Mouse (Mus musculus) gastrocnemius, adult 2 months (tissue): ENCODE data around the gene Paqr5. TPM values are rescaled to one million over a fixed set of nuclear protein-coding genes. Genes with fewer than 3 reads are reported as not detected.

ENCODE experiments used
- DNase-seq: peaks from one replicate; pipeline ENCODE4 v3.0.0; 2022
- H3K27ac ChIP-seq: fragments of 200-600 bp; 2 replicates; pipeline ENCODE4 v1.8.1; 2022; ENCODE audit warnings: mild to moderate bottlenecking
- H3K4me3 ChIP-seq: fragments of 200-600 bp; 2 replicates; pipeline ENCODE4 v1.8.1; 2022; ENCODE audit warnings: mild to moderate bottlenecking, moderate library complexity
- CTCF ChIP-seq: fragments of 200-600 bp; IDR thresholded peaks from 2 replicates; pipeline ENCODE4 v1.8.1; 2022; ENCODE audit warnings: antibody characterized with exemption, mild to moderate bottlenecking, moderate library complexity
- intact Hi-C: fragments of 180-260 bp; cut with DNase I; formaldehyde crosslinking; loops from one replicate; pipeline ENCODE4 v1.15.1; 2025
- total RNA-seq, 2 experiments: library from RNA; stranded (reverse); gene quantifications; 2 replicates each; pipeline ENCODE4 v1.2.3; 2021

Paqr5 gene
- total RNA-seq, 2 experiments from 2014 or later = not detected

DNA sequence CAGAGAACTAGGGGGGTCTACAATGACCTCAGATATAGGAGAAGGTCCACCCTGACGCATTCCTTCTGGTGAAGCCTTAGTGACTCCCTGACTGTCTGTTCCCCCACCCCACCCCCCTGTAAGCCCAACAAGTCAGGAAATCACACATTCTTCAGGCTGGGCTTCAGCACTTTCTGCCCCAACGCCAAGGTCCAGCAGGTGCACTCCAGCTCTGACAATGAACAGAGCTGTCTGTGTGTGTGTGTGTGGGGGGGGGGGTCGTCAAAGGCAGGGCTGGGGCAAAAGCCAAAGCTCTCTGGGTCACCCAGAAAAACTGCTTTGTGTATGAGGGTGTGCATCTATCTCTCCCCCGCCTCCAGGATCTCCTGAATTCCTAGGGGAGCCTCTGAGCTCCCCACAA, 2.8 kb downstream of the Paqr5 start:
- intact Hi-C loops = no loop called here
- Histone ChIP-seq H3K27ac (no peak overlapping the region), H3K4me3 (no peak overlapping the region)
- no peak for DNase-seq
- TF ChIP-seq CTCF = no peak

DNA sequence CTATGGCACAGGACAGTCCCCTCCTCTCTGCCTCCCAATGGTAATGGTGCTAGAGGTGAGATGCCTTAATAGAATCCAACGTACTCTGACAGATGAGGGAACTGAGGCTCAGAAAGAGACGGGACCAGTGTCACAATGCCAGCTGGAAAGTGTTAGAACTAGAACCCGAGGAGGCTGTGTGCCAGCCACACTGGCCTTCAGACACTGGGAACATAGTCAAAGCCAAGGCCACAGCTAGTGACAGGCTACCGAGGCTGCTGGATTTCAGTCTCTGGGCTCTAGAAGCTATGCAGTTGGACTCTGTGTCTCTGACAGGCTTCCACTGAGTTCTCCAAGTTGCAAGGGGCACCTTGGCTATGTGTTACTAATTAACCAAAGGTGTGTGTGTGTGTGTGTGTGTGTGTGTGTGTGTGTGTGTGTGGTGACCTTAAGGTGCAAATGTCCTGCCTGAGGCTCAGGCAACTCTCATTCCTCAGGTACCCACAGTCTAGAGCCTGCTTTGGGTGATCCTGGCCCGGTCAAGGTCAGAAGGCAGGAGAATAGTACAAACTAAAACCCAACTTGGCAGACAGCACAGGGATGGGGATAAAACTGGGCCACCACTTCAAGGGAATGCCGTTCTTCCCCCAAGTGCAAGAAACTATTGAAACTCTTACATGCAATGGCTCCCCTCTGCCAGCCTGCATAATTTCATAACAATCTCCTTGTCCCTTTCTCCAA, 3.5 kb downstream of the Paqr5 start:
- no peak overlapping the region for H3K4me3 ChIP-seq
- intact Hi-C loops = no loop called here
- no peak for DNase-seq
- no peak for TF ChIP-seq CTCF
- no peak overlapping the region for H3K27ac ChIP-seq

DNA sequence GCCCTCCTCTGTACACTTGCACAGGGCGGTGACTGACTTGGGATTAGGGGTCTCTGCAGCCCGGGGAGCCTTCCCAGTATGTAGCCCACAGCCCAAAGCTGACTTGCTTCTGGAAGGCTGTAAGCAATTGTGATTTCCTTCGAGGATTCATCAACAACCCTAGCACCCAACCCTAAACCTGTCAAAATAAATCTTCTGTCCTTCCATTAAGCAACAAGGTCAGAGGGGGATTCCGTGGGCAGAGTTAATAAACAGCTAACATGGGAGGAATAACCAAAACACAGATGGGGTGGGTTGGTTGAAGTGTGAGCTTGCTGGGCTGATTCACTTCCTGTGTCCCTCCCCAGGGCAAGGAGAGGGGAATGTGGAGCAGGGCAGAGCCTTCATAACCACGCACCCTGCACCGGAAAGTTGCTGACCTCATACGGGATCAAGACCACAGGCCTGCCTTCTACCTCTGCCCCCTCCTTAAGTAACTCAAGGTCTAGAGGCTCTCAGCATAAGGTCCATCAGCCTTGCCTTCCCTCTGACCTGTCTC, 5.0 kb downstream of the Paqr5 start:
- TF ChIP-seq CTCF = no peak
- no peak for DNase-seq
- intact Hi-C loops = no loop called here
- no peak overlapping the region for H3K27ac ChIP-seq
- no peak overlapping the region for H3K4me3 ChIP-seq

DNA sequence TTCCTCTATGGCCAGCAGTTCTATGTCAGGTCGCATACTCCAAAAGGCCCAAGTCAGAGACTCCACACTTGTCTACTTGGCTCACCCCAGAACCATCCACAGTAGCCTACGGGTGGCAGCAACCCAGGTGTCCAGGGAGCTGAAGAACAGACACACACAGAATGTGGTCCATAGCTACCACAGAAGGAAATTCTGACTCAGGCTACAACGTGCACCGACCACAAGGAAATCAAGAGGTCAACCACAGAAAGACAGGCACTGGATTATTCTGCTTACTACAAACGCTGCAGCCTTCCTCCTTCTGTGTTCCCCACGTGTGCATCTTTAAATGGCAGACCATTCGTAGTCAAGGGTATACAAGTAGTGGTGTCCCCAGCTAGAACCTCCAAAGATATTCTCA, 6.4 kb downstream of the Paqr5 start:
- Histone ChIP-seq H3K27ac (no peak overlapping the region), H3K4me3 (no peak overlapping the region)
- intact Hi-C loops = no loop called here
- DNase-seq = no peak
- no peak for TF ChIP-seq CTCF

DNA sequence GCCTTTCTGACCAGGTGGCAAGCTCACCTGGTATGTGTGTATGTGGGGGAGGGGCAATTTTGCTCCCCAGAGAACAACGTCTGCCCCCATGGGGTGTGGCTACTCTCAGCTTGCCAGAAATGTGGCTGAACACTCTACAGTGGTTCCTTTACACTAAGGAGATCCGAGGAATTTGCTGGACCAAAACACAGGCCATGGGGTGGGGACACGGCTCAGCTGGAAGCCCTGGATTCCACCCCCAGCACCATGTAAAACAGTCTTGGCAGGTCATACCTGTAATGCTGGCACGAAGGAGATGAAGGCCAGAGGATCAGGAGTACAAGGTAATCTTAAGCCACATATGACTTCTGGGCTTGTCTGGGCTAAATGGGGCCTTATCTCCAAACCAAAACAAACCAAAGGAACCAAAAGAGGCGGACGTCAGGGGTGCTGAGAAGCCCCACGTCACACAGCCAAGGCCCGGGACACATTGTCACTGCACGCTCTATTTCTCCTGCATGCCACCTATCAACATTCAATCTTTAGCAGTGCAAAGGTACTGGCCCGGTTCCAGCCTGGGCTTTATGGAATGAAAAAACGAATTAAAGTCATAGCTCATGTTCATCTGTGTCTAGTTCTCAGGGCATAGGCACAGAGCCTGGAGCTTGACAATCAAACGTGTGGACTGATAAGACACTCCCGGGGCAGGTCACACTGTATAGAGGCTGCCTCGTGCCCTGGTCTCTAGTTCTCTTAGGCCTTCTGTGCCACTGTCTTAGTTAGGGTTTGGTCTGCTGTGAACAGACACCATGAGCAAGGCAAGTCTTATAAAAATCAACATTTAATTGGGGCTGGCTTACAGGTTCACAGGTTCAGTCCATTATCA, 8.2 kb downstream of the Paqr5 start:
- H3K27ac ChIP-seq = no peak overlapping the region
- no peak for TF ChIP-seq CTCF
- DNase-seq = no peak
- H3K4me3 ChIP-seq = no peak overlapping the region
- intact Hi-C loops = no loop called here

DNA sequence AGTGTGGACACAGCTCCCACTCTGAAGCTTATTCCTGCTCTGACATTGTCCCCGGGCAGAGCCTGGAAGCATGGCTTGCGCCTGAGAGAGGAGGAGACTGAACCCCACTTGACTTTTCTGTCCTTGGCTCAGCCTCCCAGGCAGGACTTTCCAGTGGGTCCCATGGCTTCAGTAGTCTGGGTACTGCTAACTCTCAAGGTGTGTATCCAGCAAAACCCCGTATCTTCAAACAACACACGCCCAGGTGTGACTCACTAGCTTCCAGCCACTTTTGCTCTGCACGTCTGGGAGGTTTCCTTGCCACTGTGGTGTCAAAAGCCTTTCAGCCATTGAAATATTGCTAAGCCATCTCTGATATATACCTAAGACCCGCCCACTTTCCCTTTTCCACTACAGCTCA, 9.3 kb downstream of the Paqr5 start:
- no peak for DNase-seq
- intact Hi-C loops = no loop called here
- no peak overlapping the region for H3K4me3 ChIP-seq
- H3K27ac ChIP-seq = no peak overlapping the region
- no peak for TF ChIP-seq CTCF

DNA sequence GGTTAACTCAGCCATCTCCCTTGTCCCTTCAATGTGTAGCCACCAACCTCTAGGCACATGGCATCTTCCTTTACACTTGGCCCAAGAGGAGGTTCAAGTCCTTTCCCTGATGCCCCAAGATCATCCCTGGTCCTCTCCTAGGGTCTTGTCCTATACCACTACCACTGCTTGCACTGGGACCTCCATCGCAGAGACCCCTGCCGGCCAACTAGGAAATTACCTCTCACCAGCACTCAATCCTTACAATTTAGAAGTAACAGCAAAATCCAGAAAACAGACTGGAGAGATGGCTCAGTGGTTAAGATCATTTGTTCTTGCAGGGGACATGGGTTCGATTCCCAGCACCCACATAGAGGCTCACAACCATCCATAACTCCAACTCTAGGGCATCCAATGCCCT, 11.2 kb downstream of the Paqr5 start:
- H3K4me3 ChIP-seq = no peak overlapping the region
- intact Hi-C loops = no loop called here
- H3K27ac ChIP-seq = no peak overlapping the region
- DNase-seq = no peak
- TF ChIP-seq CTCF = peak; percentile 28; the same call in 1 of the 2 replicates

DNA sequence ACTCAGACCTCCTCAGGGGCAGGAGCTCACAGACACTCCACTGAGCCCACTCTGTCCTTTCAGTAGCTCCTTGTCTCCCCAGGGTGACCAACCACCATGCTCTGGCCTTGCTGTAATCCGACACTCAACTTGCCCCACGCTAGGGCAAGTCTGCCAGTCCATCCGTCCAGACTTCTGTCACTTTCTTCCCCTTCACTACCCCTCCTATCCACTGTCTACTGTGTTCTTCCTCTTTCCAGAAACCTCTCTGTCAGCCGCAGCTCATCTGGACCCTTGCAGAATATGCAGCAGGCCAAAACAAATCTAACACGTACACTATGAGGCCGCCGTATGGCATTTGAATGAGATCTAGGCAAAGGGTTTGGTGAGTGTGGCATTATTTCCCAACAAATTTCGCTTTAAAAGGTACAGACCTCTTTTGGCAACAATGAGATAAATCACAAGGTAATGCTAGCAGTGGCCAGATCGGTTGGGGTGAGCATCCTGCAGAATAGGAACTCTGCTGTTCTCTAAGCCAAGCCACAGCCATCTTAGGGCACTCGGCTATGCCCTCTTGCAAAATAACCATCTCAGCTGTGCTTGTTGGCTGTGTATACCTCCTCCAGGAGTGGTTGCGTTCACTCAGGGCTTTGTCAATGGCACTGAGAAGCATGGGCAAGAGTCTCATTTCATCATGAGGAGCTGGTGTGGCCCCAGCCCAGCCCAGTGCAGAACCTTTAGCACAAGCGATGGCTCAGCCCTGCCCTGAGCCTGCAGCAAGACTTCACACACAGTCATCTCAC, 13.1 kb downstream of the Paqr5 start:
- Histone ChIP-seq H3K4me3 (no peak overlapping the region), H3K27ac (no peak overlapping the region)
- TF ChIP-seq CTCF = no peak
- DNase-seq = no peak
- intact Hi-C loops = no loop called here

DNA sequence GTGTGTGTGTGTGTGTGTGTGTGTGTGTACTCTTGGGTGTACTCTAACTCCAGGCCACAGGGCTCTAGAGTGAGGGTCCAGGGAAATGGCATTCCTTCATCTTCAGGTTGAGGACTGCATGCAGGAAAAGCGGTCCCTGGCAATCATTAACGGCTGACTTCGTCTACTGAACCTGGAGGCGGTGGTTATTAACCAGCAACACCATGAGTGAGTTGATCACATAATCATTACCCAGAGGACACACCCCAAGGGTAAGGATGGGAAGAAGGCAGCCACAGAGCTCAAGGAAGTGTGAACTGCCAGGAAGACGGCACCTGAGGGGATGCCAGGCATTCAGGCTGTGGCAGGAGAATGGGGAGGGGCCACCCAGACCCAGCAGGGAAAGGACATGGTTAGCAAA, 18.3 kb downstream of the Paqr5 start:
- no peak overlapping the region for H3K27ac ChIP-seq
- intact Hi-C loops = no loop called here
- DNase-seq = peak; percentile 5
- no peak for TF ChIP-seq CTCF
- H3K4me3 ChIP-seq = no peak overlapping the region

DNA sequence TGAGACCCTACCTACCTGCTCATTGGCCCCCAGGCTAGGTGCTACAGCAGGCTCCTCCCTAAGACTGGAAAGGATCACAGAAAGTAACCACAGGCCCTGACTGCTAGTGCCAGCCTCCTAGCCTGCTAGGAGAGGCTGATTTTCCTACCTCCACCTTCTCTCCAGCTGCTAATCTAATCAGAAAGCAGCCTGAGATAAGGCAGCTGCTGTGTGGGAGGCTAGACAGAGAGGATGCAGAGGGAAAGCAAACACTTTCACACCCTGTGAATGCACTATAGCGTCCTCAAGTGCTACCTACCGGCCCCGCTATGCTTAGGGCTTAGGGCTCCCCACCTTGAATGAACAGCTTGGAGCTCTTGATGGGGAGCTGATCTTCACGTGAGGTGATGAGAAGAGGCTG, 19.6 kb downstream of the Paqr5 start:
- TF ChIP-seq CTCF = no peak
- peak; percentile 1 for DNase-seq
- H3K4me3 ChIP-seq = no peak overlapping the region
- no peak overlapping the region for H3K27ac ChIP-seq
- intact Hi-C loops = no loop called here

DNA sequence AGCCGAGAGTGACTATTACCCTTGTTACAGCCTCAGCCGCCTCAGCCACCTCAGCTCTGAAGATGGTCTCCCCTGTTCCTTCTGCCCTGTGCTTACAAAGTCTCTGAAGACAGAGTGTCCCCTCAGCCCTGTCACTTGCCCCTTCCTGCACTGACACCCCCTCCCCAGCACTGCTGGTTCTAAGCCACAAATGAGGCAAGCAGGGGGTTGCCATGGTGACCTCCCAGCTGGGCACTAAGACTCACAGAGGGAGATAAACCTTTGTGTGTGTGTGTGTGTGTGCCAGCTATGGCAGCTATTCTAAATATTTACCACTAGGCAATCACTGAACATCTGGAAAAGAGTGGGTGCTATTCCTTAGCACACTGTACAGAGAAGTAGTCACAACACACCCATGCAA, 23.0 kb downstream of the Paqr5 start:
- DNase-seq = no peak
- no peak overlapping the region for H3K4me3 ChIP-seq
- TF ChIP-seq CTCF = no peak
- no peak overlapping the region for H3K27ac ChIP-seq
- intact Hi-C loops = no loop called here

DNA sequence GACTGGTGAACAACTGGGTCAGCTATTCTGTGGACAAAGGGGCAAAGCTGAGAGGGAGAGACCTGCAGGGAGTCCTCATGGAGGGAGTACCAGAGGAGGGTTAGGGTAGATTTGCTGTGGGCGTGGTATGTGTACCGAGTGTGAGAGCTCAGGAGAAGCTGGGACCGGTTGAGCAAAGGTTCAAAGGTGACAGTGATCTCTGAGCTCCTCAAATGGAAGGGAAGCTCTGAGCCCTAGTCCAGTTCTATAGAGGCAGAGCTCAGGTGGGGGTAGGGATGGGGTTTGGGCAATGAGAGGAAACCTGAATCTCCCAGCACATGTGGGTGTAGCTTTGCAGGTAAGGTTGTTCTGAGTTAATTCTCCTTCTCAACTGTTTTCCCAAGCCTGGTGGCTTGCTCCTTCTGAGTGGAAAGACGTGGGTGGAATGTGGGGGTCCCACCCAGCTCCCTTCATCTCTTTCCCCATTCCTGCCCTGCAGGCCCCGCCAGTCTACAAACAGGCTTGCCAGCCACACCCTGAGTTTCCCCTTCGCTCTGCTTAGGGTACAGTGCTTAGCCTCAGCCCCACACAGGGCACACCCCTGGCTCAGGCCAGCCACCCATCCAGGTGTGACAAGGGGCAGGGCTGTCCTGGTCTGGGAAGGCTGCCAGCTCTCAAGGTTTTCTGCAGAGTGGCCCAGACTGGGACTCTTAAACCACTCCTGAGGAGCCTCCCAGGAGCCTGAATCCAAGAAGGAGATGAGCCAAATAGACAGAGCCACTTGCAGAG, 26.8 kb downstream of the Paqr5 start:
- intact Hi-C loops = no loop called here
- no peak for DNase-seq
- H3K27ac ChIP-seq = no peak overlapping the region

More for the DNA sequence above, 26.8 kb downstream of the Paqr5 start:
- H3K4me3 ChIP-seq = no peak overlapping the region
- TF ChIP-seq CTCF = no peak
